Mouse (Mus musculus) liver, adult 2 months (tissue): ENCODE results near the gene Zfp775. TPM values are rescaled to one million over a fixed set of nuclear protein-coding genes. Genes with fewer than 3 reads are reported as not detected.
A peak's percentile ranks its signal among the peaks of the same experiment; 100 is the strongest.

Experiments
- DNase-seq: peaks from one replicate; pipeline ENCODE4 v3.0.0-alpha.2; 2011; ENCODE audit warnings: low read depth, low spot score; ENCODE audit errors: extremely low read depth
- H3K27ac ChIP-seq: fragments of 200-500 bp; replicated peaks from 2 replicates; pipeline ENCODE4 v1.5.1; 2012; ENCODE audit warnings: low read depth, mild to moderate bottlenecking, control low read depth, inconsistent platforms, low read length; ENCODE audit not compliant: insufficient read depth
- H3K27me3 ChIP-seq: fragments of 200-500 bp; 2 replicates; pipeline ENCODE4 v1.6.1; 2012; ENCODE audit warnings: mild to moderate bottlenecking, moderate library complexity, low read length, inconsistent platforms; ENCODE audit not compliant: control insufficient read depth, insufficient read depth
- H3K36me3 ChIP-seq: fragments of 200-500 bp; 2 replicates; pipeline ENCODE4 v1.6.1; 2012; ENCODE audit warnings: low read length, inconsistent platforms; ENCODE audit not compliant: control insufficient read depth, insufficient read depth
- H3K4me1 ChIP-seq: fragments of 200-500 bp; 2 replicates; pipeline ENCODE4 v1.6.1; 2011; ENCODE audit warnings: low read length; ENCODE audit not compliant: control insufficient read depth, insufficient read depth
- H3K4me3 ChIP-seq: fragments of 200-500 bp; 2 replicates; pipeline ENCODE4 v1.5.1; 2011; ENCODE audit warnings: low read depth, mild to moderate bottlenecking, control low read depth, low read length, moderate library complexity; ENCODE audit not compliant: insufficient read depth
- H3K79me2 ChIP-seq: fragments of 200-500 bp; 2 replicates; pipeline ENCODE4 v1.6.1; 2012; ENCODE audit warnings: inconsistent platforms, mild to moderate bottlenecking, low read length, moderate library complexity; ENCODE audit not compliant: control insufficient read depth, insufficient read depth
- H3K9ac ChIP-seq: fragments of 200-500 bp; 2 replicates; pipeline ENCODE4 v1.6.1; 2012; ENCODE audit warnings: low read depth, mild to moderate bottlenecking, control low read depth, inconsistent platforms, low read length
- CTCF ChIP-seq: fragments of 200-500 bp; IDR thresholded peaks from 2 replicates; pipeline ENCODE4 v1.5.1; 2011; ENCODE audit warnings: low read depth, low read length, control low read depth
- POLR2A ChIP-seq: fragments of 200-500 bp; IDR thresholded peaks from 2 replicates; pipeline ENCODE4 v1.6.1; 2011; ENCODE audit warnings: low read length, control low read depth; ENCODE audit not compliant: insufficient read depth; ENCODE audit errors: extremely low read depth
- WGBS: fragments of 180-500 bp; shearing (Covaris S2); methylation state at CpG from one replicate; pipeline ENCODE4 v1.1.7; 2018; 5-methylcytosine and 5-hydroxymethylcytosine counted together
- polyA plus RNA-seq: library from polyadenylated mRNA; depleted of rRNA; stranded (reverse); fragments of >200 nt; gene quantifications from 2 replicates; pipeline ENCODE4 v1.2.3, GENCODE M21; 2012
- total RNA-seq: library from RNA; depleted of rRNA; stranded (reverse); fragments of >200 nt; gene quantifications from 2 replicates; pipeline ENCODE4 v1.2.3, GENCODE M21; 2014

Zfp775 gene
- total and polyA plus RNA-seq, 2 experiments = 0.83 to 2.4 TPM

DNA sequence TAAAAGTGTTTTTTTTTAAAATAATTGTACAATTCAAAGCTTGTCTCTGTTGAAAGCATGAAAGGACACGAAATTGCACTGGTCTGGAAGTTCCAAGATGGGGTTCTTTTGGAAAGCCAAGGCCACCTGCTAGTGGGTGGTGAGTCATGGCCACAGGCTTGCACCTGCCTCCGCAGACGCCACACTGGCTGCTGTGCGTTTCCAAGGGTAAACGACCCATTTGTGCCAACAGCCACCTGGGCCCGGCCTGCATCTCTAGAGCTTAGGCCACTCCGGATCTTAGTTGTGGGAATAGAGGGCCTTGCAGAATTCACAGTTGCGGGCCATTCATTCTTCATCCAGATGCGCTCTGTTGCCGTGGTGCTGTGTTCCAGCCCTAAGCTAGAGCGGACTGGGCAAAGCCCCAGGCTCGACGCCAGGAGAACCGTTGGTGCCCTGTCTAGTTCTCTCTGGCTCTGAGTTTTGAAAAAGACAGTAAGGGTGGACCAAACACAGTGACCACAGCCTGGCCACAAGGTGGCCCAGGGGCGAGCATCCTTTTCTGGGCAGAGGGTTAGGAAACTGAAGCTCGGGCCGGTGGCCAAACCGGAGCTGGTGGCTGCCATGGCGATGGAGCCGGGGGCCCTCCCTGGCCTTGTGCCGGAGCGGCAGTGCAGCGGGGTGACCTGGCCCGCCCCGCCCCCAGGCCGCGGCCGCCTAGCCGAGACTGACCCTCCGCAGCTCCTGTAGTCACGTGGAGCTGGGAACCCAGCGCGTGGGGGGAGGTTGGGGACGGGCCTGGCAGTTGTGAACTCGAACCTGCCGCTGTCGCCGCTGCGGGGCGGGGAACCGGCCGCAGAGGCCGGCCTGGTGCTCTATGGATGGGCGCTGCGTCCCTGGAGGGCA lies 8.5 kb upstream of the Zfp775 start, which contains the start of the genes Repin1 and Gm44965:
Gene Repin1, plus strand, starts transcription at position 726 of the 885 bp plus-strand sequence.
Gene Gm44965, plus strand, starts transcription at position 784 of the 885 bp plus-strand sequence.
- H3K9ac ChIP-seq = peak within 1 kb of the TSS; percentile 99
- H3K27ac ChIP-seq = peak within 1 kb of the TSS; percentile 99
- peaks cover 36% of the 10 kb centered on the region for H3K79me2 ChIP-seq
- WGBS = 3% methylated on average over 45 of the region's 45 CpGs
- peak within 1 kb of the TSS; percentile 96 for H3K4me3 ChIP-seq
- no peaks in the 10 kb centered on the region for H3K27me3 ChIP-seq
- H3K36me3 ChIP-seq = peaks cover 23% of the 10 kb centered on the region
- TF ChIP-seq CTCF = peak; percentile 68
- TF ChIP-seq POLR2A = peak; percentile 84
- peak; percentile 89 for DNase-seq
- H3K4me1 ChIP-seq = peaks cover 29% of the 10 kb centered on the region

DNA sequence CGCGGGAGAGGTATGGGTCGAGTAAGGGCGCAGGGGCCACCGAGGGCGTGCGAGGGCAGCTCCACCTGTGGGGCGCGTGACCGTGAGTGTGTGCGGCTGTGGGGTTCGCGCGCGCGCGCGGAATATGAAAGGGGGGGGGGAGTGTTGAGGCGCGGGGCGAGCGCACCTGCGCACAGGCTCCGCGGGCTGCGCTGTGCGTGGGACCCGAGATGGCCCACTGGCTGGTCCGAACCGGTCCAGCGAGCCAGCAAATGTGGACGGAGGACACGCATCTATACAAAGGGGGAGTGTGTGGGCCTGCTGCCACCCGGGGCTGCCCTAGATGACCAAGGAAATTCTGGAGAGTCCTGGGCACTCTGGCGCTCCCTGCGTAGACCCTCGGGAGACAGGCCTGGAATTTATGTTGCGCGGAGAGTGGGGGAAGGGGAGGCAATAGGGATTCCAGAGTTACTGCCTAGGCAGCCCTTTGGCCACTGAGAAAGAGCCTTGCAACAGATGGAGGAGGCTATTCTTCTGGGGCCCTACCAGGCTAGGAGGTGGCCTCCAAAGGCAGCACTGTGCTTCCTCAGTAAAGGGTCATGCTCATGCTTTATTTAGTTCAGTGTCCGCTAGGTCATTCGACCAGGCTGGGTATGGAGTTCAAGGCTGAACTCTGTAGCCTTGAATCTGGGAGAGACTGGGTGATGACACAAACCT lies 7.7 kb upstream of the Zfp775 start:
- H3K9ac ChIP-seq = peak overlapping the region; percentile 99
- H3K4me1 ChIP-seq = peaks cover 34% of the 10 kb centered on the region
- H3K27me3 ChIP-seq = no peaks in the 10 kb centered on the region
- peak overlapping the region; percentile 99 for H3K27ac ChIP-seq
- WGBS = under 1% methylated on average over 39 of the region's 41 CpGs
- peaks cover 36% of the 10 kb centered on the region for H3K79me2 ChIP-seq
- peak overlapping the region; percentile 96 for H3K4me3 ChIP-seq
- peak; percentile 95 for DNase-seq
- H3K36me3 ChIP-seq = peaks cover 23% of the 10 kb centered on the region
- TF ChIP-seq POLR2A (peak; percentile 32; the same call in 1 of the 2 replicates), CTCF (no peak)

DNA sequence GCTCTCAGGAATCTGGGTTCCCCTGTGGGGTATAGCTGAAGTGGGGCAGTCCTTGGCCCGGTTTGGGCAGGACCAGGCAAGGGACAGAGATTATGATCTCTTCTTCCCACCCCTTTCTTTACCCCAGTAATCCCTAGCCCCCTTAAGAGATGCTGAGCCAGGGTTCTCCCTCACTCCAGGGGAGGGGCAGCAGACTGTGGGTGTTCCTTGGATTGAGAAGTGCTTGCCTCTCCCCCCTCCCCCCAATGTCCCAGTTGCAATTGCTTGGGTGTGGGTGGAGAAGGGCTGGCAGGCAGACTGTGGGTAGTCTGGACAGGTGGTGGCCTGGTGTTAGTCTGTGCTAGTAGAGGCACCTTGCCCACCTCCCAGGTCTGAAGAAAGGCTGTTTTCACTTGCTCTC lies 6.6 kb upstream of the Zfp775 start:
- H3K79me2 ChIP-seq = peaks cover 36% of the 10 kb centered on the region
- peak overlapping the region; percentile 99 for H3K9ac ChIP-seq
- H3K4me3 ChIP-seq = peak overlapping the region; percentile 96
- peak; percentile 68 for DNase-seq
- 25% methylated on average over 1 of the region's 1 CpGs for WGBS
- peaks cover 28% of the 10 kb centered on the region for H3K36me3 ChIP-seq
- TF ChIP-seq CTCF (no peak), POLR2A (no peak)
- peak overlapping the region; percentile 99 for H3K27ac ChIP-seq
- no peaks in the 10 kb centered on the region for H3K27me3 ChIP-seq
- H3K4me1 ChIP-seq = peaks cover 44% of the 10 kb centered on the region

DNA sequence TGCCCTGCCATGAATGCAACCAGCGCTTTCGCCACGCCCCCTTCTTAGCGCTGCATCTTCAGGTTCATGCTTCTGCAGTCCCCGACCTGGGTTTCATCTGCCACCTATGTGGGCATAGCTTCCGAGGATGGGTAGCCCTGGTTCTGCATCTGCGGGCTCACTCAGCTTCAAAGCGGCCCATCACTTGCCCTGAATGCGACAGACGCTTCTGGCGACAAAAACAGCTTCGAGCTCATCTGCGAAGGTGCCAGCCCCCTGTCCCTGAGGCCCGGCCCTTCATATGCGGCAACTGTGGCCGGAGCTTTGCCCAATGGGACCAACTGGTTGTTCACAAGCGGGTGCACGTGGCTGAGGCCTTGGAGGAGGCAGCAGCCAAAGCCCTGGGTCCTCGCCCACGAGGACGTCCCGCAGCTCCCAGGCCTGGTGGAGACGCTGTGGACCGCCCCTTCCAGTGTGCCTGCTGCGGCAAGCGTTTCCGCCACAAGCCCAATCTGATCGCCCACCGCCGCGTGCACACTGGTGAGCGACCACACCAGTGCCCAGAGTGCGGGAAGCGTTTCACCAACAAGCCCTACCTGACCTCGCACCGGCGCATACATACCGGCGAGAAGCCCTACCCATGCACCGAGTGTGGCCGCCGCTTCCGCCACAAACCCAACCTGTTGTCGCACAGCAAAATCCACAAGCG lies 5.2 kb upstream of the Zfp775 start:
- Histone ChIP-seq H3K4me3 (no peak overlapping the region), H3K4me1 (peaks cover 47% of the 10 kb centered on the region), H3K36me3 (peaks cover 28% of the 10 kb centered on the region), H3K9ac (no peak overlapping the region), H3K27me3 (no peaks in the 10 kb centered on the region), H3K79me2 (peaks cover 36% of the 10 kb centered on the region), H3K27ac (no peak overlapping the region)
- 97% methylated on average over 45 of the region's 45 CpGs for WGBS
- no peak for TF ChIP-seq POLR2A
- TF ChIP-seq CTCF = no peak
- DNase-seq = no peak

GRCm38 (mm10) chr6:48597233-48597625 lies 4.6 kb upstream of the Zfp775 start:
- peaks cover 43% of the 10 kb centered on the region for H3K4me1 ChIP-seq
- DNase-seq = no peak
- 95% methylated on average over 27 of the region's 27 CpGs for WGBS
- H3K36me3 ChIP-seq = peaks cover 28% of the 10 kb centered on the region
- no peak overlapping the region for H3K9ac ChIP-seq
- TF ChIP-seq POLR2A (no peak), CTCF (no peak)
- H3K79me2 ChIP-seq = peaks cover 36% of the 10 kb centered on the region
- H3K27ac ChIP-seq = no peak overlapping the region
- H3K4me3 ChIP-seq = no peak overlapping the region
- H3K27me3 ChIP-seq = no peaks in the 10 kb centered on the region
